Mouse (Mus musculus) CD4-positive helper T cell, adult 2 months (primary cell): ENCODE results near the gene Aldh3b3.
"Not testable (repeated sequence)": the region's sequence is repeated elsewhere in the genome, so short reads cannot be mapped to it uniquely, and the experiment has no call there.

Experiments
- DNase-seq: peaks from one replicate; pipeline ENCODE4 v3.0.0-alpha.2; 2012; ENCODE audit warnings: low read depth, missing footprints, low spot score

Aldh3b3 gene

DNA sequence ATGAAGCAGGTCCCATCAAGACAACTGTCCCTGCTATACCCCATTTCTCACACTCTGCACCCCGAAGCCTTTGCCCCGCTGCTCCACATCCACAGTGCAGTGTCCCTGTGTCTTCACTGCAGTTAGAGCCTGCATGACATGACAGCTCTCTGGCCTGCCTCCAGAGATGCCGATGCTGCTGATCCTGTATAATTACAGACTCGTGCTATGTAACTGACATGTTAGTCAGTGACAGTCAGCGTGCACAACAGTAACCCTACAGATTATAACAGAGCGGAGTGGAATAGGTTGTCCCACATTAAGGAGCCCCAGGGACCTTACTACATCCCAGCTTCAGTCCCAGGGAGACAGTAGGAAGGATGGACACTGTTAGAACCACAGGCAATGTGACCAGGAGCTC, 16.2 kb downstream of the Aldh3b3 start:
- not testable (repeated sequence) for DNase-seq

- peak; percentile 43 for DNase-seq
These were observed 17.4 kb downstream of the Aldh3b3 start for GRCm38 (mm10) chr19:3975866-3976265.

DNA sequence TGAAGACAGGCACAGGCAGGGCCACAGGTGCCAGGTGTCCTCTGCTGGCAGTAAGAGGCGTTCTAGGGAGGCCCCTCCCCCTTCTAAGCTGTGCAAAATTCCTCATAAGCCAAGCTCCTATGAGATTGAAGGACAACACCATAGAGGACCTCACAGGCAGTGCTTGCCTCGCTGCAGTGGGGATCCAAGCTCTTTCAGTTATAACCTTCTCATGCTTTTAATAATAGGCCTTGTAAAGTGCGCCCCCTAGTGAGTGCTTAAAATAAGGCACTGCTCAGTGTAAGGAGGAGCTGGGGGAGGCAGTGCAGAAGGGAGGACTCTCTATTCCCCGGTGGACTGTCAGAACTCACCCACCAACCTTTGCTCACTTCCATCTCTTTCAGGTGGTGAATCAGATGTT, 21.9 kb downstream of the Aldh3b3 start:
- DNase-seq = peak; percentile 82

GRCm38 (mm10) chr19:3980917-3981316, 22.5 kb downstream of the Aldh3b3 start:
- no peak for DNase-seq

GRCm38 (mm10) chr19:3983527-3984200, 25.2 kb downstream of the Aldh3b3 start:
- DNase-seq = no peak

DNA sequence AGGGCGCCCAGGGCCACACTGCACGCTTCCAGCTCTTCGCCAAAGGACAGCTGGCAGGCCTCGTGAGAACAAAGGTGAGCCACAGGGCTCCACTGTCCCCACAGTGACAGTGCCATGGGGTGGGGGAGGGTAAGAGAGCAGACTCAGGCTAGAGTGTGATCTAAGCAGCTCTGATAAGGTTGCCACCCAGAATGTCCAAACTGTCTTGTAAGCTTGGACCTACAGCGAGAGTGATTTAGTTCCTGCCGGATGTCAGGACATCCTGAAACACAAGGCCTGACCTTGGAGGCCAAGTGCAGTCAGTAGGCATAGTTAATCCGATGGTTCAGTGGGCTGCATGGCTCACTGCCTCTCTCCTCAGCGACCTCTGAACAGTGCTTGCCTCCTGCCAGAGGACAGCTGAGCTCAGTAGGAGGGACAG, 26.8 kb downstream of the Aldh3b3 start:
- no peak for DNase-seq

- peak; percentile 31 for DNase-seq
These were observed 27.9 kb downstream of the Aldh3b3 start, which contains the start of gene Acy3 for GRCm38 (mm10) chr19:3986334-3986733. Gene Acy3 (plus strand): TSS chr19:3986570.

- no peak for DNase-seq
These were observed 29.6 kb downstream of the Aldh3b3 start for GRCm38 (mm10) chr19:3988066-3988465.

GRCm38 (mm10) chr19:3988750-3989149, 30.3 kb downstream of the Aldh3b3 start:
- no peak for DNase-seq

- no peak for DNase-seq
These were observed 32.4 kb downstream of the Aldh3b3 start for GRCm38 (mm10) chr19:3990804-3991203.

DNA sequence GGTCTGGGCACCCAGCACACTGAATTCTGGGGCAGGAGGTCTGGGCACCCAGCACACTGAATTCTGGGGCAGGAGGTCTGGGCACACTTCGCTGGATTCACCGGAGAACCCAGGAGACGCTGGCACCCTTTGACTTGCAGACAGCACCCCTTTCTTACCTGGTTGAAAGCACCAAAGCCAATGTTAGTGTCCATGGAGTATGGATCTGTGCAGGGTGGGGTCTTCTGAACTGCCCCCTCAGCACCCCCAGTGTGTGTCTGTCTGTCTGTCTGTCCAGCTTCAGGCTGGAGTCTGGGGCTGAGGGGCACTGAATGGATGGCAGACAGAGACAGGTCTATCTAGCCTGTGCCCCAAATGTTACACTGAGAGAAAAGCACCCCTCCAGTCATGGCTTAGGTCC, 33.1 kb downstream of the Aldh3b3 start:
- no peak for DNase-seq

DNA sequence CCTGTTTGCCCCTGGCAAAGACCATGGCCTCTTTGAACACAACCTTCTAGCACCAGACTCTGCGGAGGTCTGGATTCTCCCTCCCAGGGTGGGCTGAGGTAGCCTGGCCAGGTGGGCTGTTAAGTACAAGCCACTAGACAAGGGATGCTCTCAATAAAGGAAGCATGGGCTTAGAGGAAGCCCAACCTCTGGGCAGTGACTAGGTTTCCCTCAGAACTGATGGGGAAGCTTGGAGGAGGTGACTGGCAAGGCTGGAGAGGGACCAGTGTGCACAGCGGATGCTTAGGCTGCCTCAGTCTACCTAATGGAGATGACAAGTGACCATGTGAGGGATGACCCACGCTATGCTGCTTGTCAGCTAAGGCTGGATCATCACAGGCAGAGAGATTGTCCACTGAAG, 33.5 kb downstream of the Aldh3b3 start:
- no peak for DNase-seq

DNA sequence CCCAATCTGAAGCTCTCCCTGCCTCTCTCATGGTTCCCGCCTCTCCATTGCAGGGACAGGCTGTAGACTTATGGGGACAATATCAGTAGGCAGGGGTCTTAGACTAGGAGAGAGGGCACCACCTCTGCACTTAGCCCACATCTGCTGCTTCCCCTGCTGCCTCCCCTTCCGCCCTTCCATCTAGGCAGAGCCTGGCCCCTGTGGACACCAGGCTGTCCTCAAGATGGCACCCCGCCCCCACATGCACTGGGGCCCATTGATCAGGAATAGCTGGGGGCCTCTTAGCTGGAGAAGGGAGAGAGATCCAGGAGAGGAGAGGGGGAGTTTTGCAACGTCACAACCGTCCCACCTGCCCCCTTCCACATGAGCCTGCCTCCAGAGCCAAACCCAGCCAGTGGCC, 34.0 kb downstream of the Aldh3b3 start, which contains the start of gene Tbx10:
TSS of gene Tbx10 (plus strand) at position 337 of the 400 bp plus-strand sequence.
- no peak for DNase-seq

- no peak for DNase-seq
These were observed 36.5 kb downstream of the Aldh3b3 start for GRCm38 (mm10) chr19:3994932-3995331.

GRCm38 (mm10) chr19:3995505-3995904, 37.1 kb downstream of the Aldh3b3 start:
- no peak for DNase-seq

DNA sequence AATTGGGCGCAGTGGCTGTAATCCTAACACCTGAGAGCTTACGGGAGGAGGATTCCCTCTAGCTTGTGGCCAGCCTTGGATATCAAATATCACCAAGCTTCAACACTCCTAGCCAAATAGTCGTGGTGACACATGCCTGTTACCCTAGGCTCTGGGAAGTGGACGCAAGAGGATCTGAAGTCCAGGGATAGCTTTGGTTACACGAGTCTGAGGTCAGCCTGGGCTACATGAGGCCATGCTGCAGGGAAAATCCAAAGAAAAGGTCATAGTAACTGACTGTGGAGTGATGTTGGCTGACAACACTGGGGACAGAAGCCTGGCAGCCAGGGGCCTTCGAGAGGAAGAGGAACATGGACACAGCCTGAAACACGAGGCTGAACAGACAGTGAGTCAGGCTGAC, 37.7 kb downstream of the Aldh3b3 start:
- no peak for DNase-seq

GRCm38 (mm10) chr19:3996747-3997146, 38.3 kb downstream of the Aldh3b3 start:
- no peak for DNase-seq

- DNase-seq = no peak
These were observed 38.8 kb downstream of the Aldh3b3 start for GRCm38 (mm10) chr19:3997231-3997630.

DNA sequence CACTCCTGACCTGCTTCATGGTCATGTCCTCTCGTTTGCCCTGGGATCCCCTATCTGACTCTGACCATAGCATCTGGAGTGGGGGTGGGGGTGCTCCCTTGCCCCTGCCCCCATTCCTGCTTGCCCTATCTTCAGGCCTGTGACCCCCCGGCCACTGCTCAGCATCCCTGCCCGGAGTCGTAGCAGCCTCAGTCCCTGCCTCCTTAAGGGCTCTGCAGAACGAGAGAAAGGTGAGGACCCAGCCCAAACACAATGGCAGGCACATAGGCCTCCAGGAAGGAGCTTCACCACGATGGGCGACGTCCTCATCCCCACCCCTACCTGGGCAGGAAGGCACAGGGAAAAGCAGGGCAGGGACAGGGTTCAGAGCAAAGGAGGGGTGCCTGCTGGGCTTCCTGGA, 39.9 kb downstream of the Aldh3b3 start:
- no peak for DNase-seq

DNA sequence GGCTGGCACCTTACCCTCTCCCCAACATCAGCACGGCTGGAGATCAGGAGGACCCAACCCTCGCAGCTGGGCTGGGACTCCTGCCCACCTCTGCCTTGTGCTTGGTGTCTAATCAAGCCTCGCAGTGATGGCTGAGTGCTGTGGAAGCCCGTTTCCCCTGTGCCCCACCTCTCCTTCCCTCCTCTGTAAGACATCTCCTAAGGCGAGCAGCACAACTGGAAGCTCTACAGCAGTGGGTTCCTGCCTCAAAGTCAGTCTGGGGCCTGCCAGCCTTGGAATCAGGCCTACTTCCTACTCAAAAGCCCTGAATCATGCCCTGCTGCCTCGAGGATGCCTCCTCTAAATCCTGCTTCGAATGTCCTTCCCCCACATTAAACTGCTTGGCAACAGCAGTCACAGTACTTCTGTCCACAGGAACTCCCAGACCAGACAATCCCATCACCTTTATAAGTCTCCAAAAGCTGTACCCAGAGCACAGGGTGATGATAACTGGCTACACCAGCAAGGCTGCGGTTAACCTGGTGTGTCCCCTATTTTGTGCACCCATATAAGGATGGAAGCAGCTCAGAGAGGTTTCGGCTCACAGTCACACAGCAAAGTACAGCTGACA, 40.8 kb downstream of the Aldh3b3 start:
- no peak for DNase-seq

- DNase-seq = peak; percentile 96
These were observed 41.9 kb downstream of the Aldh3b3 start, which contains the start of the genes Nudt8 and Gm49405 for GRCm38 (mm10) chr19:4000119-4000900. Gene Nudt8 (plus strand): TSS chr19:4000580. Gene Gm49405 (plus strand): TSS chr19:4000626.

GRCm38 (mm10) chr19:4000949-4001525, 42.6 kb downstream of the Aldh3b3 start:
- DNase-seq = no peak
